Mouse (Mus musculus) neural tube, embryonic 14.5 days (tissue): ENCODE results near the gene Grn. TPM values are rescaled to one million over a fixed set of nuclear protein-coding genes. Genes with fewer than 3 reads are reported as not detected.

ENCODE experiments used
- ATAC-seq: fragments of 200-750 bp; cut with Nextera tagmentation; 2 replicates; pipeline ENCODE4 v1.8.0; 2017; ENCODE audit warnings: low read depth, mild to moderate bottlenecking, moderate TSS enrichment, moderate library complexity
- H3K27ac ChIP-seq: fragments of 300-500 bp; sonication (generic); 2 replicates; pipeline ENCODE4 v1.5.1; 2014; ENCODE audit warnings: low read depth, mild to moderate bottlenecking, control low read depth, low read length, moderate library complexity, mixed read lengths
- H3K27me3 ChIP-seq: fragments of 300-500 bp; sonication (generic); 2 replicates; pipeline ENCODE4 v1.6.1; 2014; ENCODE audit warnings: low read length; ENCODE audit not compliant: control insufficient read depth, insufficient read depth
- H3K36me3 ChIP-seq: fragments of 300-500 bp; sonication (generic); 2 replicates; pipeline ENCODE4 v1.6.1; 2014; ENCODE audit warnings: low read length, mixed read lengths; ENCODE audit not compliant: control insufficient read depth, insufficient read depth
- H3K4me1 ChIP-seq: fragments of 300-500 bp; sonication (generic); 2 replicates; pipeline ENCODE4 v1.6.1; 2014; ENCODE audit warnings: low read length; ENCODE audit not compliant: control insufficient read depth, insufficient read depth
- H3K4me2 ChIP-seq: fragments of 300-500 bp; sonication (generic); 2 replicates; pipeline ENCODE4 v1.6.1; 2014; ENCODE audit warnings: mild to moderate bottlenecking, low read depth, low read length, control low read depth
- H3K4me3 ChIP-seq: fragments of 300-500 bp; sonication (generic); 2 replicates; pipeline ENCODE4 v1.5.1; 2014; ENCODE audit warnings: low read depth, low read length, control low read depth, mixed read lengths
- H3K9ac ChIP-seq: fragments of 300-500 bp; sonication (generic); replicated peaks from 2 replicates; pipeline ENCODE4 v1.6.1; 2014; ENCODE audit warnings: low read depth, mild to moderate bottlenecking, control low read depth, low read length, mixed read lengths
- H3K9me3 ChIP-seq: fragments of 300-500 bp; sonication (generic); 2 replicates; pipeline ENCODE4 v1.6.1; 2016; ENCODE audit warnings: low read length; ENCODE audit not compliant: control insufficient read depth
- WGBS: fragments of 180-500 bp; shearing (Covaris S2); extraction: QIAGEN DNeasy Blood & Tissue Kit; methylation state at CpG from one replicate; pipeline ENCODE4 v1.1.7; 2014; 5-methylcytosine and 5-hydroxymethylcytosine counted together
- polyA plus RNA-seq: library from polyadenylated mRNA; unstranded; fragments of >200 nt; fragmentation: Nextera tagmentation; extraction: Ambion mirVana; gene quantifications from 2 replicates; pipeline ENCODE4 v1.2.1, GENCODE M21; 2014

Grn gene
- polyA plus RNA-seq, 1 experiment from 2014 or later = 43.3 TPM

GRCm38 (mm10) chr11:102431018-102431645, 1.0 kb downstream of the Grn start:
- 0% methylated on average over 7 of the region's 7 CpGs for WGBS

GRCm38 (mm10) chr11:102431728-102432114, 1.6 kb downstream of the Grn start:
- no peaks in the 10 kb centered on the region for H3K27me3 ChIP-seq
- H3K4me3 ChIP-seq = no peak overlapping the region
- no peaks in the 10 kb centered on the region for H3K9me3 ChIP-seq
- 84% methylated on average over 3 of the region's 3 CpGs for WGBS
- H3K36me3 ChIP-seq = peaks cover 20% of the 10 kb centered on the region
- H3K27ac ChIP-seq = no peak overlapping the region
- ATAC-seq = no peak
- H3K9ac ChIP-seq = no peak overlapping the region
- H3K4me1 ChIP-seq = 0 out of 2 replicates have a peak, but pooled peaks cover 3% of the 10 kb centered on the region
- no peak overlapping the region for H3K4me2 ChIP-seq

More at GRCm38 (mm10) chr11:102431018-102431645, 1.0 kb downstream of the Grn start:
- H3K9me3 ChIP-seq = no peaks in the 10 kb centered on the region
- peak; percentile 36; the same call in 1 of the 2 replicates for ATAC-seq
- peak overlapping the region; percentile 34; the same call in 1 of the 2 replicates for H3K27ac ChIP-seq
- H3K27me3 ChIP-seq = no peaks in the 10 kb centered on the region
- peak overlapping the region; percentile 43; the same call in 1 of the 2 replicates for H3K9ac ChIP-seq
- H3K4me3 ChIP-seq = peak overlapping the region; percentile 49
- H3K4me1 ChIP-seq = 0 out of 2 replicates have a peak, but pooled peaks cover 3% of the 10 kb centered on the region
- peak overlapping the region; percentile 69 for H3K4me2 ChIP-seq
- peaks cover 16% of the 10 kb centered on the region for H3K36me3 ChIP-seq

- no peaks in the 10 kb centered on the region for H3K9me3 ChIP-seq
- WGBS = 67% methylated on average over 16 of the region's 16 CpGs
- H3K4me2 ChIP-seq = no peak overlapping the region
- no peak overlapping the region for H3K4me3 ChIP-seq
- H3K27me3 ChIP-seq = no peaks in the 10 kb centered on the region
- ATAC-seq = no peak
- H3K36me3 ChIP-seq = peaks cover 24% of the 10 kb centered on the region
- peaks cover 6% of the 10 kb centered on the region for H3K4me1 ChIP-seq
- no peak overlapping the region for H3K27ac ChIP-seq
- no peak overlapping the region for H3K9ac ChIP-seq
Observed at GRCm38 (mm10) chr11:102432115-102432843, 2.2 kb downstream of the Grn start.

GRCm38 (mm10) chr11:102432896-102433295, 2.8 kb downstream of the Grn start:
- H3K9me3 ChIP-seq = no peaks in the 10 kb centered on the region
- no peak overlapping the region for H3K9ac ChIP-seq
- peaks cover 30% of the 10 kb centered on the region for H3K36me3 ChIP-seq
- H3K27me3 ChIP-seq = no peaks in the 10 kb centered on the region
- H3K4me3 ChIP-seq = no peak overlapping the region
- H3K27ac ChIP-seq = no peak overlapping the region
- no peak overlapping the region for H3K4me2 ChIP-seq
- 91% methylated on average over 6 of the region's 6 CpGs for WGBS
- ATAC-seq = no peak
- peaks cover 12% of the 10 kb centered on the region for H3K4me1 ChIP-seq

GRCm38 (mm10) chr11:102433866-102434265, 3.8 kb downstream of the Grn start:
- Histone ChIP-seq H3K4me3 (no peak overlapping the region), H3K36me3 (peaks cover 36% of the 10 kb centered on the region), H3K4me1 (peaks cover 20% of the 10 kb centered on the region), H3K9ac (no peak overlapping the region), H3K4me2 (no peak overlapping the region), H3K9me3 (no peaks in the 10 kb centered on the region), H3K27me3 (no peaks in the 10 kb centered on the region), H3K27ac (no peak overlapping the region)
- no peak for ATAC-seq
- 88% methylated on average over 7 of the region's 7 CpGs for WGBS

GRCm38 (mm10) chr11:102434406-102434805, 4.3 kb downstream of the Grn start:
- H3K27ac ChIP-seq = no peak overlapping the region

GRCm38 (mm10) chr11:102434816-102435705, 4.9 kb downstream of the Grn start:
- H3K27me3 ChIP-seq = no peaks in the 10 kb centered on the region
- WGBS = 91% methylated on average over 11 of the region's 11 CpGs
- no peak overlapping the region for H3K4me3 ChIP-seq
- no peak for ATAC-seq
- H3K4me1 ChIP-seq = peaks cover 20% of the 10 kb centered on the region
- no peak overlapping the region for H3K4me2 ChIP-seq
- peaks cover 48% of the 10 kb centered on the region for H3K36me3 ChIP-seq
- H3K9me3 ChIP-seq = no peaks in the 10 kb centered on the region
- no peak overlapping the region for H3K9ac ChIP-seq
- H3K27ac ChIP-seq = no peak overlapping the region

More at GRCm38 (mm10) chr11:102434406-102434805, 4.3 kb downstream of the Grn start:
- Histone ChIP-seq H3K9me3 (no peaks in the 10 kb centered on the region), H3K4me3 (no peak overlapping the region), H3K27me3 (no peaks in the 10 kb centered on the region), H3K4me1 (peaks cover 20% of the 10 kb centered on the region), H3K9ac (no peak overlapping the region), H3K4me2 (no peak overlapping the region), H3K36me3 (peaks cover 41% of the 10 kb centered on the region)
- ATAC-seq = peak; percentile 52; the same call in 1 of the 2 replicates
- WGBS = 9% methylated on average over 7 of the region's 7 CpGs

- 90% methylated on average over 18 of the region's 18 CpGs for WGBS
- peaks cover 20% of the 10 kb centered on the region for H3K4me1 ChIP-seq
- H3K4me3 ChIP-seq = no peak overlapping the region
- H3K9ac ChIP-seq = no peak overlapping the region
- ATAC-seq = no peak
- no peaks in the 10 kb centered on the region for H3K27me3 ChIP-seq
- no peak overlapping the region for H3K27ac ChIP-seq
- peaks cover 53% of the 10 kb centered on the region for H3K36me3 ChIP-seq
- no peaks in the 10 kb centered on the region for H3K9me3 ChIP-seq
- H3K4me2 ChIP-seq = no peak overlapping the region
Observed at GRCm38 (mm10) chr11:102435754-102436470, 5.8 kb downstream of the Grn start.
